Mouse (Mus musculus): ENCODE results near the gene Zdhhc22.
A peak's percentile ranks its signal among the peaks of the same experiment; 100 is the strongest.

Gene Zdhhc22

DNA sequence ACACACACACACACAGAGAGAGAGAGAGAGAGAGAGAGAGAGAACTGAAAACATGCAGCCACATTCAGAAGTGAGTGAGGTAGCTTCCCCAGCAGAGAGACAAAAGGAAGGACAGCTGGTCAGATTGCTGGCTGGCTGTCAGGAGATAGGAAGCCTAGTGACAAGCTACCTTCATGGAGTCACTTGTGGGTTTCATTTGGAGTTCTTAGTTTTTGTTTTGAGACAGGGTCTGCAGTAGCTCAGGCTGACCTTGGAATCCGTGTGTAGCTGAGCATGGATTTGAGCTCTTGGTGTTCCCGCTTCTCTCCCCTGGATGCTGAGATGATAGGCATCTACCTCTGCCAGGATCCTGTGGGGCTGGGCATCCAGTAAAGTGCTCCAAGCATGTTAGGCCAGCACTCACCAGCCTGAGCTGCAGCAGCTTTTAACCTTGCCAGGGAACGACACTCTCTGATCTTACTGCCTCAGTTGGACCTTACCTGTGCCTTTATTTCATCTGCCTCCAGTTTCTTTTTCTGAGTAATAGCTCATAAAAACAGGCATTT is 29.4 kb downstream of the Zdhhc22 start:
- peak; percentile 65 for DNase-seq

DNA sequence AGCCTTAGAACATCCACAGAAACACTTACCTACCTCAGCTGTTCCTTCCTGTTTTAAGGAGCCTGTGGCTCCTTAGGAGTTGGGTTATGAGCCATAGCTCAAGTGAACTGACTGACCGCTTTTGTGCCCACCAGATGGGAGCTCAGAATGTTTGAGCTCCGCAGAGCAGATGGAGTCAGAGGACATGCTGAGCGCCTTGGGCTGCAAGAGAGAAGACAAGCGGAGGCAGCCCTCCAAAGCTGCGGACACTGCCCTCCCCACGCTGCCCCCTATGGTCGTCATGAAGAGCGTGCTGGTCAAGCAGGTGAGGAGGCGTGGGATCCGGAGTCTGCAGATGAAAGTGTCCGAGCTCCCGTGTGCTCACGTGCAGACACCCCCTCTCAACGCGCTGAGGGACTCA is 30.1 kb downstream of the Zdhhc22 start:
- DNase-seq, result peak; percentile 98

DNA sequence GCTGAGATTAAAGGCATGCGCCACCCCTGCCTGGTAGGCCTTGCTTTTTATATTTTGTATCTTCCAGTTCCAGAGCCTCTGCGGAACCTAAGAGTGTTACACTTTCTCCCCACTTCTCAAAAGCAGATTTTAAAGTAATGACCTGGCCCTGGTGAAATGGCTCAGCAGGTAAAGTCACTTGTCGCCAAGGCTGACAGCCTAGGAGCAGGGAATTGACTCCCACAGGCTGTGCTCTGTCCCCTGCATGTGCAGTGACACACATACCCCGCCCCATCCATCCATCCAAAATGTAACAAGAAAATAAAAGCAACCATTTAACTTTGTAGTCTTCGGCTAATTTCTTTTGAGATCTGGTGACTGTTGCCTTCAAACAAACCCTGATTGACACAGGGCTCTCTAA is 30.6 kb downstream of the Zdhhc22 start:
- DNase-seq, result peak; percentile 51

DNA sequence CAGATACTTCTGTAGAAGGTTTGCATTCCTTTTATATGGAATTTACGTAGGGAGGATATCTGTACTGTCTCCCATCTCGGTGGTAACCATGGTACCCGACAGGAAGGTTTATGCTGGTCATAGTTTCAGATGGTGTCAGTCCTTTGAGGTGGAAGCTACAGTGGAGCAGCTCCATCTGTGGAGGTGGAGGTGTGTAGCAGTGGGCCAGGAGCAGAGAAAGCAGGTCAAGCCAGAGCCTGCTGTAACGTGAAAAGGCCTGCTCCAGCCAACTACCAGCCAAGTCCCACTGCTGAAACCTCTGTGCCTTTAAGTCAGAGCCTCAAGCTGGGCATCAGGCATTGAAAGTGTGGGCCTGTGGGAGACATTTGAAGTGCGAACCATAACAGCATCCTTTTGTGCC is 31.7 kb downstream of the Zdhhc22 start:
- peak; percentile 53 for DNase-seq

DNA sequence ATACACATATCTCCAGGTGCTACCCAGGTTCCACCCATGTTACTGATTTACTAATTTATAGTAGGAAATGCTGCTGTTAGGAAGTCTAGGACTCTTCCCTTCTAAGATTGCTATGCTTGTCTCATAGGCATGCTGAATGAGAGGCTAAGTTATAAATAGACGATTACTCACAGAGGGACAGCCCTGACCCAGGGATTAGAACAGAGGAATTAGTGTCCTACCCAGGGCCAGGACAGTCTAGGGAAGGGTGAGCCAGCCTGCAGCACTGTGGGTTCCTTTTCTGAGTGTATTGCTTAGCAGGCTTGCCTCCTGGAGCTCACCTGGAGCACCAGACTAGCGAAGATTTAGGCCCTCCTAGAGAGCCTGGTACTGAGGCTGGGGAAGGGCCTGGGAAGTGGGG is 34.3 kb downstream of the Zdhhc22 start:
- peak; percentile 26 for DNase-seq

DNA sequence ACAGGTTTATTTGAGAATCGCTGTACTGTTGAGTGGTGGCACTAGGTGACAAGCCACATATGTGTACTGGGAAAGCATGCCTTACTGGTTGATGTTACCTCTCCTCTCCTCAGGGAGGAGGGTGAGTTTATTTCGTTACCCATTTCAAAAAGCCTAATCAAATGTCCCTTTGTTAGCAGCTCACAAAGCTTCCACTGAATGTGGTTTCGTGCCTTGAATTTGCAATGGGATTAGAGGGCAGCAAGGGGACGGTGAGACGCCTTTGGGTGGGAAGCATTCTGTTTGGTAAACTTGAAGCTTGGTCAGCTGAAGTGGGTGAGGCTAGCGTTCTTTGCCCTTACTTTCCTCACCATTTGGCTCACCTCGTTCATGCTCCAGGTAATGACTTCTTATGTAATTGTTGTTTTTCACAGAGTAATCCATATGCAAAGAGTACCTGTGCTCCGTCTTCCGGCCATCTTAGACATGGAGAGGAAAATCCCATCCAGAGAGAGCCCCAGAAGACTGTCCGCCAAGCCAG is 37.8 kb downstream of the Zdhhc22 start:
- DNase-seq, result no peak

DNA sequence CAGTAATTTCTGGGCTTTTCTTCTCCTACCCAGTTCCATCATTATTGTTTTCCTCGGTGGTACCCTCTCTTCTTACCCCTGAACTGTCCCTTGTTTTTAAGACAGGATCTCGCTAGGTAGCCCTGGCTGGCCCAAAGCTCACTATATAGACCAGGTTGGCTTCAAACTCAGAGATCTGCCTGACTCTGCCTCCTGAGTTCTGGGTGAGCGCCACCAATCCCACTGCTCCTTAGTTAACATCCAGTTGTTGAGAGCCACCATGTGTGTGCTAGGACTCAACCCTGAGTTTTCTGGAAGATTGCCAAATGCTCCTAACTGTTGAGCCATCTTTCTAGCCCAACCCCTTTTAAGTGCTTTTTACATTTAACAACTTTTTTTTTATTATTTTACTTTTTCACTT is 39.3 kb downstream of the Zdhhc22 start:
- DNase-seq, result peak; percentile 54

DNA sequence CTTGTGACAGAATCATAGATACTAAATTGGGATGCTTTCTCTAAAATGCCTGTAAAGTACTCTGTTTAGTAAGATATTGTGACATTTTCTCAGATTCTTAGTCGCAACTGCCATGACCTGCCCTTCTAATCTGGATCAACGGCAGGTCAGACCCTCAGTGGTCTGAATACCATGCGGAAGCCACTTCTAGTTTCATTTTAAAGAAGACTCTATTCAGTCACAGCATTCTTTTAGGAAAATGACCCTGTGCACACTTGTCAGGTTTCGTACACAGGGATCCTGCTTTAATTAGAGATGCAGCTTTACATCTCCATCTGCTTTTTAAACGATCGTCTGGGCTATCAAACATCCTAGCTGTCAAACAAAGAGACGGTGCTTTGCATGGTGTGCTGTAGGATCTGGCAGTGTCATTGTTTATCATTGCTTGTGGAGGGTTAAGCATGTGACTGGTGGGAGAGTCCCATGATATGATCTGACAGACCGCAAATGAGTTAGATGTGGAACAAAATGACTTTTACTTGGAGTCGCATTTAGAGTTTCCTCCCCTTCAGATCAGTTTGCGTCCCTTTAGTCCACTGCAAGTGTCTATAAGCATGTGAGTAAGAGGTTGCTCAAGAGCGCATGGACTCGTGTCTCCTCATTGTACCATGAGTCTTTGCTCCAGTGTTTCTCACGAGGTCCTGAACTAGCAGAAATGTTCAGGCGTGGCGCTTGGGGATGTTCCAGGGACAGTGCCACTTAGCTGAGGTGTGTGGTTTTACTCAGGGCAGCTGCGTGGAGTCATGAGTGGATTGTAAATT is 39.9 kb downstream of the Zdhhc22 start:
- peak; percentile 53 for DNase-seq

DNA sequence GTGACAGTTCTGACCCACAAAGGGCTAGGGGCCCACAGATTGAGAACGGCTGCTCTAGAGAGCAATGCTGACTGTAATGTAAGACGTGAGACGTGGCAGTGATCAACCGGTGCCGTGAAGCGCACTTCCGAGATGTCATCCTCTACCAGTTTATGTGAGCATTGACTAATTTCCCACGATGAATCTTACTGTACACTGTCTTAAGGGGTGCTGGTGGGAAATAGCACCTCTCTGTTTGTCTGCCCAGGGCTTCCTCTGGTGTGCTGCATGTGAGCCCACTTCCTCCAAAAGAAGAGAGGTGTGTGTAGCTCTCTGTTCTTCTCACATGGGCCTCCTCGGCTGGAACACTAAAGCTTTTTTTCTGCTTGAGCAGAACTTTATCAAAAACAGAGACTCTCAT is 40.7 kb downstream of the Zdhhc22 start:
- peak; percentile 38 for DNase-seq

DNA sequence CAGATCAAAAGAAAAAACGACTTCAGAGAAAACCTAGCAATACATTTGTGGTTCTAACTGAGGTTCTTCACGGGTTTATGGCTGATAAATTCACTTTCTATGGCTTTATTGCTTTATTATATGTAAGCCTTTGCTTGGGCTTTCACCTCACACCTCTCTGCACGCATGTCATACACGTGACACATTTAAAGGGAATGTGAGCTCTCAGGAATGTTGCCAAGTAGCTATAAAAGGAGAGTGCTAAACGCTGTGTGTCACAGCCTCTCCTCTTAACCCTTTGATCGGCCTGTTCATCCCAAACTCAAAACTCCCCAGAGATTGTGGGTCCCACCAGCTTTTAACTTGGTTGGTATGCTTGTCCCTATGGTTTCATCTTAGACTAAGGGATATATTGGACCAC is 41.6 kb downstream of the Zdhhc22 start:
- DNase-seq, result peak; percentile 67

DNA sequence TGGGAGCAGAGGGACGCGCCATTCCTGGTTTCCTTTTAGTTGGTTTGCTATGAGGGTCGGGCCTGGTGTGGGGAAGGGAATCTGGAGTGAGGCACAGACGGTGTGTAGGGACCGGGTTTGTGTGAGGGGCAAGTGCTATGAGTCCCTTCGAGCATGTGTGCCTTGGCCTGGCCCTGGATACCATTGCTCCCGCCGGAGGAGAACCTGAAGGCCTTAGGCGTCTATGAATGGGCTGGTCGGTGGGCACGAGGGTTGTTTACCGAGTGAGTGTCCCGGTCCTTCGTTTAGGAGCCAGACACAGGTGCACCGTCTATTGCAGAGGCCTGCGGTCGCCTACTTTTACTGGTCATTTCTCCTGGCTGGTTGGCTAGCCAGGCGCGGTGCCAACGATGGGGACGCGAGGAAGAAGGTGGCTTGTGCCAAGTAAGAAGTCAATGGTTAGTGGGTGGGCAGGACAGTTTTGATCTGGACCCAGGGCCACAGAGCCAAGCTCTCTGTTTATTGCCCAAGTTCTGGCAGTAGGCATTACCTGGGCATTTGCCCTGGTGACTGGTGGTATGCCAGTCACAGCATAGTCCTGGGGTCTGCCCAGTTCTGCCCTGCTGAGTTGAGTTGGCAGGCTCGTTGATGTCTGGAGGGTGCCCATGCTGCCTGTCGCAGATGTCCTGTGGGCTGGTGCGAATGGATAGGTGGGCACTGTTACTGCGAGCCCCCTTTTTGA is 42.4 kb downstream of the Zdhhc22 start:
- DNase-seq, result peak; percentile 98

DNA sequence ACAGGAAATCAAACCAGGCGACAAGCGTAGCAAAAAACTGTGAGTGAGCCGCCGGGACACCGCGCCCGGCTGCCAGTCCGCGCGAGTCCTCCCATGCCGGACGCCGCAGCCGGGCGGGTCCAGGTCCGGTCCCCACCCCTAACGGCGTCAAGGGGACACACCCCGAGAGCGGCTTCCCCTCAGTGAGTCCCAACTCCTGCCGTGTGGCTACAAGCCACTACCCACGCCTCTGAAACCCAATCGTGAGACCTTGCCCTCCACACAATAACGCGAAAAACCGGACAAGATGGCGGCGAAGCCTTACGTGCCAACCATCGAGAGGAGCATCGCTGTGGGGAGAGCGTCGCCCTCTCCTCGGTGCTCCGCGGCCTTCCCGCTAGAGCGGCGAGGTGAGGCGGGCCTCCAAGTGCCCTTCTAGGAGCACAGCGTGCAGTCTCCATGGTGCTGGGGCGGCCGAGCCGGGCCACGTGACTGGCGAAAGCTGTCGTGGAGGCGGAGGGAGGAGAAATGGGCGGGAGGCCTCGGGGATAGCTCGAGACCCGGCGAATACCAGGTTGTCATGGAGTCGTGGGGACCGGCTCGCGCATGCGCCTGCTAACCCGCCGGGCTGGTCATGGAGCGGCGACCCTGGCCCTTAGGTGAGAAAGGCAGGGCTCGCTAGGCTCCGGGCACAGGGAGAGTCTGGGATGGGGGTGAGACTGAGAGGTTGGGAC is 43.2 kb downstream of the Zdhhc22 start, which contains the start of gene Cipc:
Cipc (plus strand) TSS at position 182 of the 713 bp plus-strand sequence.
- DNase-seq, result peak; percentile 100

DNA sequence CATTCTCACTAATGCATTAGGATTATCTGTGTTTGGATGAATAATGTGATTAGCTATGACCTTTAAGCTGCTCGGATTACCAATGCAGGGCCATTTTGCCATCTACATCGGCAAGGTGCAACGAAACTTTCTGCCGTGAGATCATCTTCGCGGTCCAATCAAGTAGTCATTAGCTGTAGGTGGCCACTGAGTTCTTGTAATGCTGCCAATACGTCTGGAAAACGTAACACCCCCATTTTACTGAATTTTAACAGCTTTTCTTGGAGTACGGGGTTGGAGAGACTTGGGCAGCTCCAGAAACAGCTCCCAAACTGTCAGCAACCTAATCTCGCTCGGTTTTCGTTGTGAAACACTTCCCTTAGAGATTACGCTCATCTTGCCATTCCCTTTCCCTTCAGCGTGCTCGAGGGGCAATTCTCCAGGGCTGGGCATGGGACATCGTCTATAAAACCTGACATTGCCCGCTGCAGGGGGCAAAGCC is 43.9 kb downstream of the Zdhhc22 start:
- DNase-seq, result no peak

DNA sequence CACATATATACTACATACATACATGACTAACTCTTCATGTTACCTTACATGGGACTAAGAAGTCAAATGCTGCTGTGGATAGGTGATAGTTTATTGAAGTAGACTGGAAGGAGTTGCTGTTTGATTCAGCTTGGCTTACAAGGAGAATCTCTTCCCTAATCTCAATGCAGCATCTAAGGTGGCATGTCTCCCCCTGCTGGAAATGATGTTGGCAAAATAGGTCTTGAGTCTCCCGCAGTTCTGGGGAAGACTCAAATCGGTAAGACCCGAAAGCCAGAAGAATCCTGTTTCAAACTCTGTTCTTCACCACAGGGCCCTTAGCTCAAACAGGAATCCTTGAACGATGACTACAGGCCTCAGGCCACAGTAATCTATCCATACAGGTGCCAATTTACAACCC is 45.1 kb downstream of the Zdhhc22 start:
- peak; percentile 68 for DNase-seq

DNA sequence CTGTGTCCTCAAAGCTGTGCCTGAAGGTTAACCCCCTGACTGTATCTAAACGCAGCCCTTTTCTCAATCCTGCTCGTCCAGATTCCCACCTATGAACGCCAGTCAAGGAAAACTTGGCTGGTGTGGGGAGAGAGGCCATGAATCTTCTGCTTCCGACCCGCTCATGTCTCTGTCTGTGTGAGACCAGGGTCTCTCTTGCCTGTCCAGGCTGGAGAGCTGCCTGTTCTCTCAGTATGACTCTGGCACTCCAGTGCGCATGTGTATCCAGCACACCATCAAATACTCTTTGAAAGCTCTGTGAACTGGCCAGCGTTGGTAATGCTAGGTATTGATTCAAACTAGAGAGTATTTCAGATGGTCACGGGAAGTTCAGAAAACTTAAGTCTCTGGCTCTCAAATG is 46.8 kb downstream of the Zdhhc22 start:
- DNase-seq, result no peak

DNA sequence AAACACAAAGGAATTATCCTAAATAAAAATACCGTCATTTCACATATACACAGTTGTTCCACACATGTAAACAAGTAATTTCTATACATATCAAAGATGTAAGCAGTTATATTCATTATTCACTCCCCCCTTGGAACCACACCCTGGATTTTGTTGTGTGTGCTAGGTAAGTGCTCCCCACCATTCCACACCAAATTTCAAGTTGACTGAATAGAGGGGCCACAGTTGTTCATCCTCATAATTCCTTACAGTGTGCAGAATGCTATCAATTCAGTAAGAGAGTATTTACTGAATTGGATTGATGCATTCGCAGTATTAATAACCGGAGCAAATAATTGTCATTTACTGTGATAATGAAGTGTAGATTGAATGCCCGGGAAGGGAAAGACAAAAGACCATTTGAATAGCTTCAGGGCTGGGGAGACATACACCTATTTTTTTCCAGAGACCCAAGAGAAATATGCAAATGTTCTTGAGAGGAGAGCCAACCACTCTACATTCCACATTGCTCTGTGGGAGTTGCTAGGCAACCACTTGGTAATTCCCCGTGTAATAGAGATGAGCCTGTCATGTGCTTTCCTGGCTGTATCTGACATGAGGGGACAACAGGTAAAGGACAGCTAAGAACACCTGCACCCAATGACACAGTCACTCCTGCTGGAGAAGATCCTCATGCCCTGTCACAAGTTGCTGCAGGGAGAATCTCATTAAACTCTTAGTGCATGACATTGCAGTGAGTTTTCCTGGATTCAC is 48.3 kb downstream of the Zdhhc22 start:
- no peak for DNase-seq

DNA sequence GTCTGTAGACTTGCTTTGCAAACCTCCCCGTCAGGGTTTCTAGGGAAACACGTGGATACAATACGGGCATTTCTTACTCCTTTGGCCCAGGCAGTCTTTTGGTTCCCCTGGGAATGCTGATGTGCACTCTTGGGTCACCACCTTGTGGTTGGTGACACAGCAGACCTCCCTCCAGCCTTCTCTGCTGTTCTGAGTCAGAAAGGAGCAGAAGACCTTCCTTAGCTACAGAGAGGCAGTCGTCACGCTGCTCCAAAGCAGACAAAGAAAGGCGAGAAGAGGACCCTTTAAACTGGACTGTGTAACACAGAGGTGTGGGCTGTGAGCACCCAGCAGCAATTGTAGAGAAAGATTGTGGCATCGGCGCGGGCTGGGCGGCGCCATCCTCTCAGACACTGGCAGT is 49.1 kb downstream of the Zdhhc22 start:
- DNase-seq, result no peak

DNA sequence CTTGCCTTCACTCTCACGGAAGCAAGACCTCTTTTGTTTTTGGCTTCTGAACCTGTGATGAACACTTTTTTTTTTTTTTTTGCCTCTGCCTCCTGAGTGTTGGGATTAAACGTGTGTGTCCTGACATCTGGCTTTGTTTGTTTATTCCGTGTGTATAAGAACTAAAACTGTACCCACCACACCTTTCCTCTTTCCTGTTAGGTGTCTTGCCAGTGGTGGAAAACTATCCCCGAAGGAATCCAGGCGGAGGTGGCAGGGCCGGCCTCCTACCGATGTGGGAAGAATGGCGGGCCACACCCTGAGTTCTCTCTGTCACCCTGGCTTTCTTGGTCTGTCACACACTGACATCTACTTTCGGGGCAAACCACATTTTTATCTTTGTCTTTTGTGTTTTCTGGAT is 51.7 kb downstream of the Zdhhc22 start:
- DNase-seq, result no peak

DNA sequence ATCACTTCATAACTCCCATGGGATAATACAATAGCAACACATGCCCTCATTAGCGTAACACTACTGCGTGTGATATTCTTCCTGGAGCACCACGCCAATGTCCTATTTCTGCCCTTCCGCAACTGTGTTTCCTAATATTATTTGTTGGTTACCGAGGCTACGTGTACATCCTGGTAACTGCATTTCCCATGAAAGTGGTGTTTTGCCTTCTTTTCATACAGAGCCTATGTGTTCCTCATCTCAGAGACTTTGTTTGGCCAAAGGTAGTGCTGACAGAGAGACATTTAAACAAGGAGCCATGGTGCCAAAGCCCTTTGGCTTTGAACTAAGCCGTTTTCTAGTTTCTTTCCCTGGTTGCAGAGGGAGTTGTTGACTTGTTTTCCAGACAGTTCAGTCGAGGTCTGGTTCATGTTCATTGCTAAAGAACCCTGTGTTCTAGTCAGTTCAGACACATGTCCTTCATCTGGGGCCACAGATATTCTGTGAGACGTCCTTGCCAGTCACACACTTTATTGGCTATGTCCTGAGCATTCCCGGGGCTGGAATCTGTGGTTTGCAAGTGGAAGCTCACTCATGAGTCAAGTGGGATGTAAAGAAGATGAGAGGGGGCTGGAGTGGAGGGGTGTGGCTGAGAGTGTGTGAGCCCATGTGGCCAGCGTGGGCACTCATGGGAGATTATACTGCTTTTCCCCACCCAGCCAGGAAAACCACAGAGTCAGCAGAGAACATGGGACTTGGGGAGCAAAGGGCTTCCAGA is 53.5 kb downstream of the Zdhhc22 start:
- DNase-seq, result no peak

DNA sequence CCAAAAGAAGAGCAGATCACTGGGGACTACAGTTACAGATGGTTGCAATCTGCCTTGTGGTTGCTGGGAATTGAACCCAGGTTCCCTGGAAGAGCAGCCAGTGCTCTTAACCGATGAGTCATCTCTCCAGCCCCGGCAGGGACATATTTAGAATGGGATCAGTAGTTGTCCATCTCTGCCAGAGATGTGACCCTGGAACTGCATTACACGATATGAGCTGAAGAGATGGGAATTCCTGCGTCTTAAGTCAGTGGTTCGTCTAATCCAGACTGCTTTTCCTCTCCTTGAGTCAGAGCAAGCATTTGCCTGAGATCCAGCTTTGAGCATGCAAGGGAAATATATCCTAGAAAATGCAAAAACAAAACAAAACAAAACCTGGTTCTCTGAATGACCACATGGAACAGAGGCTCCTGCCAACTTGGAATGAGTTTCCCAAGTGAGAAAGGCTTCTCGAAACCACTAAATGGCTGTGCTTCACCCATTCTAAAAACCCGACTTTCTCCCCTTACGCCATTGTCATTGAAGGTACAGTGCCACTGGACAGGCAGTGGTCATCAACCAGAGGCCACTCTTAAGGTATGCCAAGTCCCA is 54.4 kb downstream of the Zdhhc22 start:
- DNase-seq, result no peak

DNA sequence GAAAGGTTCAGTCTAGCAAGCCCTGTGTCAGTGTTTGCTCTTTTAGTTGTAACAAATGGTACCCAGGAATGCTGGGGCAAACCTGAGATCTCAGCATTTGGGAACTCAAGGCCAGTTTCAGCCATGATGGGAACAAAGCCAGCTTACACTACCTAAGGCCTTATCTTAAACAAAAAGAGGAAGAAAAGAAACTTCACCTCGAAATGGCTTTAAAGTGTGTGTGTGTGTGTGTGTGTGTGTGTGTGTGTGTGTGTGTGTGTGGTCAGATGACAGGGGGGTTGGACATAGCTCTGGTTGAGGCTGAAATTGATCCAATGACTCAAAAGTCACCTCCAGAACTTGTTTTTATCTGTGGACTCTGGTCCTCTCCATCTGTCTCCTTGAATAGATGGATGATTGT is 55.5 kb downstream of the Zdhhc22 start:
- no peak for DNase-seq
